Mouse (Mus musculus): Measurements from ENCODE around the gene Atl3. TPM values are rescaled to one million over a fixed set of nuclear protein-coding genes. Genes with fewer than 3 reads are reported as not detected.

Gene Atl3
- polyA plus RNA-seq, 1 experiment from 2014 or later = 5.8 TPM

GRCm38 (mm10) chr19:7551550-7552300 is 57.9 kb downstream of the Atl3 start:
- ATAC-seq = no peak
- no peaks in the 10 kb centered on the region for H3K9me3 ChIP-seq (ENCODE audit: control insufficient read depth, low read length)
- H3K9ac ChIP-seq (ENCODE audit: low read depth, low read length) = no peak overlapping the region

GRCm38 (mm10) chr19:7552301-7552673 is 58.4 kb downstream of the Atl3 start:
- Histone ChIP-seq H3K9me3 (ENCODE audit: control insufficient read depth, low read length) (no peaks in the 10 kb centered on the region), H3K4me3 (ENCODE audit: low read length) (no peak overlapping the region), H3K4me1 (ENCODE audit: control insufficient read depth, insufficient read depth, low read depth, low read length) (peaks cover under 1% of the 10 kb centered on the region; the same call in 1 of the 2 replicates), H3K36me3 (ENCODE audit: control insufficient read depth, insufficient read depth, low read length) (no peaks in the 10 kb centered on the region), H3K27ac (ENCODE audit: low read depth, low read length) (no peak overlapping the region), H3K9ac (ENCODE audit: low read depth, low read length) (no peak overlapping the region), H3K4me2 (ENCODE audit: low read length) (no peak overlapping the region), H3K27me3 (replicated peaks; ENCODE audit: control insufficient read depth, insufficient read depth, low read length) (peaks cover 2% of the 10 kb centered on the region; the same call in 1 of the 2 replicates)
- no peak for ATAC-seq
- WGBS = 88% methylated on average over 2 of the region's 2 CpGs

More at GRCm38 (mm10) chr19:7551550-7552300, 57.9 kb downstream of the Atl3 start:
- Histone ChIP-seq H3K4me1 (ENCODE audit: control insufficient read depth, insufficient read depth, low read depth, low read length) (no peaks in the 10 kb centered on the region), H3K27me3 (replicated peaks; ENCODE audit: control insufficient read depth, insufficient read depth, low read length) (no peaks in the 10 kb centered on the region), H3K4me2 (ENCODE audit: low read length) (no peak overlapping the region), H3K36me3 (ENCODE audit: control insufficient read depth, insufficient read depth, low read length) (no peaks in the 10 kb centered on the region), H3K27ac (ENCODE audit: low read depth, low read length) (no peak overlapping the region), H3K4me3 (ENCODE audit: low read length) (no peak overlapping the region)
- 73% methylated on average over 4 of the region's 4 CpGs for WGBS

GRCm38 (mm10) chr19:7553441-7553840 is 59.6 kb downstream of the Atl3 start:
- Histone ChIP-seq H3K9me3 (ENCODE audit: control insufficient read depth, low read length) (no peaks in the 10 kb centered on the region), H3K4me2 (ENCODE audit: low read length) (no peak overlapping the region), H3K4me1 (ENCODE audit: control insufficient read depth, insufficient read depth, low read depth, low read length) (peaks cover 6% of the 10 kb centered on the region; the same call in 1 of the 2 replicates), H3K4me3 (ENCODE audit: low read length) (no peak overlapping the region), H3K27me3 (replicated peaks; ENCODE audit: control insufficient read depth, insufficient read depth, low read length) (peaks cover 2% of the 10 kb centered on the region; the same call in 1 of the 2 replicates), H3K36me3 (ENCODE audit: control insufficient read depth, insufficient read depth, low read length) (no peaks in the 10 kb centered on the region), H3K27ac (ENCODE audit: low read depth, low read length) (no peak overlapping the region), H3K9ac (ENCODE audit: low read depth, low read length) (no peak overlapping the region)
- ATAC-seq = no peak

- Histone ChIP-seq H3K27ac (ENCODE audit: low read depth, low read length) (no peak overlapping the region), H3K9me3 (ENCODE audit: control insufficient read depth, low read length) (no peaks in the 10 kb centered on the region), H3K4me2 (ENCODE audit: low read length) (no peak overlapping the region), H3K4me3 (ENCODE audit: low read length) (no peak overlapping the region), H3K36me3 (ENCODE audit: control insufficient read depth, insufficient read depth, low read length) (no peaks in the 10 kb centered on the region), H3K9ac (ENCODE audit: low read depth, low read length) (no peak overlapping the region), H3K4me1 (ENCODE audit: control insufficient read depth, insufficient read depth, low read depth, low read length) (peaks cover 6% of the 10 kb centered on the region; the same call in 1 of the 2 replicates), H3K27me3 (replicated peaks; ENCODE audit: control insufficient read depth, insufficient read depth, low read length) (peaks cover 2% of the 10 kb centered on the region; the same call in 1 of the 2 replicates)
- no peak for ATAC-seq
- 68% methylated on average over 4 of the region's 4 CpGs for WGBS
Observed at GRCm38 (mm10) chr19:7554881-7555280, 61.0 kb downstream of the Atl3 start.

GRCm38 (mm10) chr19:7556641-7557040 is 62.8 kb downstream of the Atl3 start:
- Histone ChIP-seq H3K4me2 (ENCODE audit: low read length) (no peak overlapping the region), H3K4me1 (ENCODE audit: control insufficient read depth, insufficient read depth, low read depth, low read length) (peaks cover 6% of the 10 kb centered on the region; the same call in 1 of the 2 replicates), H3K9ac (ENCODE audit: low read depth, low read length) (no peak overlapping the region), H3K36me3 (ENCODE audit: control insufficient read depth, insufficient read depth, low read length) (no peaks in the 10 kb centered on the region), H3K4me3 (ENCODE audit: low read length) (no peak overlapping the region), H3K27me3 (replicated peaks; ENCODE audit: control insufficient read depth, insufficient read depth, low read length) (peaks cover 2% of the 10 kb centered on the region; the same call in 1 of the 2 replicates), H3K9me3 (ENCODE audit: control insufficient read depth, low read length) (no peaks in the 10 kb centered on the region), H3K27ac (ENCODE audit: low read depth, low read length) (no peak overlapping the region)
- no peak for ATAC-seq
- 94% methylated on average over 1 of the region's 1 CpGs for WGBS

- Histone ChIP-seq H3K27ac (ENCODE audit: low read depth, low read length) (no peak within 1 kb of the TSS), H3K4me1 (ENCODE audit: control insufficient read depth, insufficient read depth, low read depth, low read length) (peaks cover 6% of the 10 kb centered on the region; the same call in 1 of the 2 replicates), H3K4me2 (ENCODE audit: low read length) (peak within 1 kb of the TSS; percentile 71), H3K36me3 (ENCODE audit: control insufficient read depth, insufficient read depth, low read length) (no peaks in the 10 kb centered on the region), H3K9ac (ENCODE audit: low read depth, low read length) (peak within 1 kb of the TSS; percentile 59), H3K4me3 (ENCODE audit: low read length) (peak within 1 kb of the TSS; percentile 47), H3K27me3 (replicated peaks; ENCODE audit: control insufficient read depth, insufficient read depth, low read length) (peaks cover 2% of the 10 kb centered on the region; the same call in 1 of the 2 replicates), H3K9me3 (ENCODE audit: control insufficient read depth, low read length) (no peaks in the 10 kb centered on the region)
- WGBS = 1% methylated on average over 27 of the region's 27 CpGs
- peak; percentile 82 for ATAC-seq
Observed at GRCm38 (mm10) chr19:7557328-7557822, 63.5 kb downstream of the Atl3 start, which contains the start of gene Pla2g16. TSS of gene Pla2g16 (plus strand) at chr19:7557459.

GRCm38 (mm10) chr19:7557844-7558243 is 64.0 kb downstream of the Atl3 start:
- peak; percentile 24; the same call in 1 of the 2 replicates for ATAC-seq
- peak overlapping the region; percentile 47 for H3K4me3 ChIP-seq (ENCODE audit: low read length)
- H3K9me3 ChIP-seq (ENCODE audit: control insufficient read depth, low read length) = no peaks in the 10 kb centered on the region
- H3K9ac ChIP-seq (ENCODE audit: low read depth, low read length) = peak overlapping the region; percentile 59
- no peaks in the 10 kb centered on the region for H3K36me3 ChIP-seq (ENCODE audit: control insufficient read depth, insufficient read depth, low read length)
- H3K27ac ChIP-seq (ENCODE audit: low read depth, low read length) = no peak overlapping the region
- H3K4me1 ChIP-seq (ENCODE audit: control insufficient read depth, insufficient read depth, low read depth, low read length) = peaks cover 6% of the 10 kb centered on the region; the same call in 1 of the 2 replicates
- WGBS = 9% methylated on average over 4 of the region's 4 CpGs
- H3K4me2 ChIP-seq (ENCODE audit: low read length) = peak overlapping the region; percentile 71
- peaks cover 2% of the 10 kb centered on the region; the same call in 1 of the 2 replicates for H3K27me3 ChIP-seq (replicated peaks; ENCODE audit: control insufficient read depth, insufficient read depth, low read length)

- no peak for ATAC-seq
- 79% methylated on average over 4 of the region's 4 CpGs for WGBS
- Histone ChIP-seq H3K27me3 (replicated peaks; ENCODE audit: control insufficient read depth, insufficient read depth, low read length) (peaks cover 2% of the 10 kb centered on the region; the same call in 1 of the 2 replicates), H3K4me2 (ENCODE audit: low read length) (no peak overlapping the region), H3K9ac (ENCODE audit: low read depth, low read length) (no peak overlapping the region), H3K4me1 (ENCODE audit: control insufficient read depth, insufficient read depth, low read depth, low read length) (peaks cover 6% of the 10 kb centered on the region; the same call in 1 of the 2 replicates), H3K36me3 (ENCODE audit: control insufficient read depth, insufficient read depth, low read length) (no peaks in the 10 kb centered on the region), H3K4me3 (ENCODE audit: low read length) (no peak overlapping the region), H3K27ac (ENCODE audit: low read depth, low read length) (no peak overlapping the region), H3K9me3 (ENCODE audit: control insufficient read depth, low read length) (no peaks in the 10 kb centered on the region)
Observed at GRCm38 (mm10) chr19:7558675-7559074, 64.8 kb downstream of the Atl3 start.

DNA sequence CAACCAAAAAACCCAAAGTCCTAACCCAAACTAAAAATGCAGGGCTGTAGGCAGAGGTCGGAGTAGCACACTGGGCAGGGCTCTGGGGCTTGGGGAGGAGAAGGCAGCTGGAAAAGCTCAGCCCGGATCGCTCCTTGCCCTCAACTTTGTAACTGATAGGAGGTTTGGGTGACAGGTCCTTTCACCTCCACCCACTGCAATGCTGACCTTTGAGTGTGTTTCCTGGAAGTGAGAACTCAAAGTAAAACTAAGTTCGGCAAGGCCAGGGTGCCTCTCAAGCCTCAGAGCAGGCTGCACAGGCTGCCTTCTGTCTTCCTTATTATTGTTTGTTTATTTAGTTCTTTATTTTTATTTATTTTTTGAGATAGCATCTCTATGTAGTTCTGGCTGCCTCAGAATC is 66.1 kb downstream of the Atl3 start:
- Histone ChIP-seq H3K9ac (ENCODE audit: low read depth, low read length) (no peak overlapping the region), H3K4me3 (ENCODE audit: low read length) (no peak overlapping the region), H3K27ac (ENCODE audit: low read depth, low read length) (no peak overlapping the region), H3K9me3 (ENCODE audit: control insufficient read depth, low read length) (no peaks in the 10 kb centered on the region), H3K4me1 (ENCODE audit: control insufficient read depth, insufficient read depth, low read depth, low read length) (peaks cover 6% of the 10 kb centered on the region; the same call in 1 of the 2 replicates), H3K4me2 (ENCODE audit: low read length) (no peak overlapping the region), H3K36me3 (ENCODE audit: control insufficient read depth, insufficient read depth, low read length) (no peaks in the 10 kb centered on the region), H3K27me3 (replicated peaks; ENCODE audit: control insufficient read depth, insufficient read depth, low read length) (peaks cover 2% of the 10 kb centered on the region; the same call in 1 of the 2 replicates)
- ATAC-seq = no peak
- 92% methylated on average over 4 of the region's 4 CpGs for whole genome bisulfite sequencing
